Mouse (Mus musculus) CD4-positive naive resting alpha-beta T cell, adult 76 days (primary cell): ENCODE results near the gene Usp17lc. TPM values are rescaled to one million over a fixed set of nuclear protein-coding genes. Genes with fewer than 3 reads are reported as not detected.

Source experiments
- total RNA-seq: library from RNA; stranded (reverse); gene quantifications from one replicate; pipeline ENCODE4 v1.2.4, GENCODE M21; 2023

The Usp17lc gene
- not detected for total RNA-seq

DNA sequence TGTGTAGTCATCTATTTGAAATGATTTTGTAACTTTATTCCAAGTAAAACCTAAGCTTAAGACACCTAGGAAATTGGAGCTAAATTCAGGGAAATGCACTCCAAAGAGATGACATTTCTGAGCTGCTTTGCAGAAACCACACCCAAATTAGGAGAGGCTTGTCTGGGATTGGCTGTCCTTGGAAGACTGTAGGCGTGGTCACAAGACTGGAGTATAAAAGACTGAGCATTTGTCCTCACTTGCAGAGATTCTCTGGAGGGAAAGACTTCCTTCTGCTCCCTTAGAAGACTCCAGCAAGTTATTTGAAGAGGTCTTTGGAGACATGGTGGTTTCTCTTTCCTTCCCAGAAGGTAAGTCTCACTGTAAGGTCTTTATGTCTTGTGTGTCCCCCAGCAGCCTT, at the start of gene Usp17lc:
Gene Usp17lc, plus strand, starts transcription at position 301 of the 400 bp plus-strand sequence.

DNA sequence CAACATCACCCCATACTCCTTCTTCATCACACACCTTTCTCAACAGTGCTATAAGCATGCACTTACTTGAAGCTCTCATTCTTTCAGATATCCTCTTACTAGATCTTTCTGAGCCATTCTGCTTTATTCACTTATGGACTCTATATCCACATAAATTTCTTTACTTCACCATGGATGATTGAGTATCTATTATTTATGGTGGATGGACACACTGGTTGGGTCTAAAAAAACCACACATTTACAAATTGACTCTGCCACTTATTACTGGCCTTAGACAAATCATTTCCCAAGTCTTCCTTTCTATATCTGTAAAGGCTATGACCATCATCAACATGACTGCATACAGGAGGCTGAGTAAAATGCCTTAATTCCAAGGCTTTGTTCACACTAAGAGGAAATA, 28.8 kb upstream of the Usp17lc start, which contains the start of gene Olfr603:
Gene Olfr603, minus strand, starts transcription at position 101 of the 400 bp plus-strand sequence.

DNA sequence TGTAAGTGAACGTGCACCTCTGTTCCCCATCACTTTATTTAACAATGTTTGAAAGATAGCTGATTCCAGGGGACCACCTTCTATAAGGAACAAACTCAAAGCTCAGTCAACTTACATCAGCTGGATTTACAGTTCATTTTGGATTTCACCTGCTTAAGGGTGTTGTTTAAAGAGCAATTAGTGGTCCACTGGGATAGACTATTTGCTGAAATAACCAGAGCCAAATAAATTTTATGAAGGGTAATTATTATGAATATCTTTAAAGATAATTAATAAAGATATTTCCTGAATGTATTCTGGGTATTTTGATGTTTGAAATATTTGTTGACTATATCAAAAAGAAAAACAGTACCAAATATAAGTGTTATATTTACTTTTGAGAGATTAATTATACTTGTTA, 30.5 kb downstream of the Usp17lc start, which contains the start of gene Olfr605:
Gene Olfr605, minus strand, starts transcription at position 101 of the 400 bp plus-strand sequence.

DNA sequence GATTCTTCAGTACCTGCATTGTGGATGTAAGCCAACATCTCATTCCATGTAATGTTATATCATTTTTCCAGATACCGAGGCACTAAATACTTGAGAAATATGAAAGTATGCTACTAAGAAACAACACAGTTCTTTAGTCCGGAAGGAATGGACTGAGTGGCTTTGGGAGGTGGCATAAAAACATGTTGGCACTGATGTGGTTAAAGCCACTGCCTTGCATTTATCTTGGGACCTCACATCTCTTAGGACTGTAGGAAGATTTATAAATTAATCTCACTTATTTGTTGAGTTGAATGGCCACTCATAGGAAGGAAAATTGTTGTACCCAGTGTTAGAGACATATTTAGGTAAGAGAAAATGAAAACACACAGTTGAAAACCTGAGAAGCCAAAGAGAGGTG, 33.9 kb downstream of the Usp17lc start, which contains the start of gene Olfr606:
Gene Olfr606, plus strand, starts transcription at position 301 of the 400 bp plus-strand sequence.

Other genes with a start within 250 kb of the Usp17lc start
- not detected for gene Olfr591, start 236.7 kb upstream of the Usp17lc start, total RNA-seq
- gene Olfr592, start 230.3 kb upstream of the Usp17lc start, total RNA-seq = not detected
- not detected for gene Olfr593, start 203.2 kb upstream of the Usp17lc start, total RNA-seq
- gene Olfr594, start 198.1 kb upstream of the Usp17lc start, total RNA-seq = not detected
- gene Usp17ld, start 162.6 kb upstream of the Usp17lc start, total RNA-seq = not detected
- gene Olfr596, start 109.4 kb upstream of the Usp17lc start, total RNA-seq = not detected
- not detected for gene Olfr597, start 98.8 kb upstream of the Usp17lc start, total RNA-seq
- not detected for gene Olfr598, start 91.5 kb upstream of the Usp17lc start, total RNA-seq
- not detected for gene Olfr599, start 79.2 kb upstream of the Usp17lc start, total RNA-seq
- gene Olfr600, start 65.4 kb upstream of the Usp17lc start, total RNA-seq = not detected
- not detected for gene Olfr601, start 52.4 kb upstream of the Usp17lc start, total RNA-seq
- gene Olfr603, start 28.9 kb upstream of the Usp17lc start, total RNA-seq = not detected
- not detected for gene Olfr605, start 30.4 kb downstream of the Usp17lc start, total RNA-seq
- not detected for gene Olfr606, start 34.0 kb downstream of the Usp17lc start, total RNA-seq
- gene Olfr607, start 49.1 kb downstream of the Usp17lc start, total RNA-seq = not detected
- gene Olfr608, start 54.8 kb downstream of the Usp17lc start, total RNA-seq = not detected
- not detected for gene Olfr609, start 83.0 kb downstream of the Usp17lc start, total RNA-seq
- gene Olfr610, start 97.0 kb downstream of the Usp17lc start, total RNA-seq = not detected
- gene Olfr611, start 105.8 kb downstream of the Usp17lc start, total RNA-seq = not detected
- gene Olfr612, start 127.6 kb downstream of the Usp17lc start, total RNA-seq = not detected
- gene Olfr613, start 133.0 kb downstream of the Usp17lc start, total RNA-seq = not detected
- not detected for gene Olfr615, start 141.0 kb downstream of the Usp17lc start, total RNA-seq
- not detected for gene Olfr616, start 154.1 kb downstream of the Usp17lc start, total RNA-seq
- not detected for gene Olfr617, start 158.0 kb downstream of the Usp17lc start, total RNA-seq
- gene Olfr618, start 175.0 kb downstream of the Usp17lc start, total RNA-seq = not detected
- not detected for gene Olfr619, start 185.5 kb downstream of the Usp17lc start, total RNA-seq
- gene Olfr620, start 197.5 kb downstream of the Usp17lc start, total RNA-seq = not detected
- not detected for gene Olfr622, start 227.6 kb downstream of the Usp17lc start, total RNA-seq
- not detected for gene Olfr623, start 248.6 kb downstream of the Usp17lc start, total RNA-seq